In genomic region chr3:152114222-152114621, GRCm38 (mm10) we compare ENCODE assay signal across 11 mouse cellular contexts. TPM values are rescaled to one million over a fixed set of nuclear protein-coding genes. Genes with fewer than 3 reads are reported as not detected.
A peak's percentile ranks its signal among the peaks of the same experiment; 100 is the strongest.
DNase-seq lines count a peak whose midpoint lies in the region; ATAC-seq and TF ChIP-seq lines count a peak whose summit lies in the region.
"Had no signal": no experiment of that assay in that cellular context is flagged by ENCODE, and none has a peak within 500 bp of the region (broad histone marks: within the 10 kb centered on the region; RNA-seq: fewer than 3 reads in every experiment).

No protein-coding gene starts in this region.

- intact Hi-C loops in heart, adult 2 months (cut with DNase I): loop anchor here (2.0 to 10.0 kb wide), 3 partner anchors 51 to 201 kb away; partner anchors contain the start of gene Gipc2
- intact Hi-C loops in heart, postnatal 10 days (cut with DNase I): loop anchor here (5.0 to 10.0 kb wide), 3 partner anchors 33 to 201 kb away; no protein-coding TSS in a partner anchor

- H3K9ac ChIP-seq in heart, adult 2 months (ENCODE audit: low read depth, low read length): no peak overlapping the region; the same call in 1 of the 2 replicates
- H3K9ac ChIP-seq in liver, embryonic 11.5 days (ENCODE audit: low read depth, low read length): no peak overlapping the region
- no peak overlapping the region for H3K9ac ChIP-seq in heart, embryonic 15.5 days

- peak overlapping the region; percentile 19; the same call in 1 of the 2 replicates for H3K4me2 ChIP-seq in liver, embryonic 11.5 days
- peak overlapping the region; percentile 42; the same call in 1 of the 2 replicates for H3K4me2 ChIP-seq in heart, embryonic 15.5 days
- peak overlapping the region; percentile 72 for H3K4me2 ChIP-seq in myocyte (ENCODE audit: low read depth)

- peak in 1 of 2 experiments; percentile 25 for DNase-seq in heart, adult 2 months
- DNase-seq in heart, postnatal 10 days: no peak
- no peak for DNase-seq in liver, embryonic 11.5 days (ENCODE audit: low spot score)
- no peak for DNase-seq in liver
- no peak for DNase-seq in urinary bladder, postnatal 36 days (ENCODE audit: low spot score in 2 of 2)
- no peak for DNase-seq in lung, adult 18-20 months
- DNase-seq: thymus, postnatal 36 days had no signal

- peak overlapping the region; percentile 73 for H3K27ac ChIP-seq in heart, adult 2 months
- H3K27ac ChIP-seq in liver, embryonic 11.5 days (ENCODE audit: low read depth, low read length): peak overlapping the region; percentile 45; the same call in 1 of the 2 replicates
- 0 out of 2 replicates have a peak overlapping the region, but pooled peaks have one; percentile 9 for H3K27ac ChIP-seq in heart, embryonic 15.5 days

- H3ac ChIP-seq in myocyte (ENCODE audit: control insufficient read depth, insufficient read length): no peak overlapping the region

- H3K79me2 ChIP-seq in heart, adult 2 months (replicated peaks; ENCODE audit: control insufficient read depth, insufficient read depth, low read length): no peaks in the 10 kb centered on the region
- H3K79me2 ChIP-seq in myocyte (ENCODE audit: control insufficient read depth, insufficient read depth): no peaks in the 10 kb centered on the region

- no peak for ATAC-seq in liver, embryonic 11.5 days (replicated peaks; ENCODE audit: low FRiP score)
- no peak for ATAC-seq in heart, embryonic 15.5 days (replicated peaks; ENCODE audit: insufficient number of reproducible peaks, insufficient read depth, low FRiP score, low read depth)
- ATAC-seq: CD4-positive, CD25-positive, alpha-beta regulatory T cell, adult 4 months had no signal

- no peaks in the 10 kb centered on the region for H3K36me3 ChIP-seq in heart, adult 2 months (ENCODE audit: control insufficient read depth, insufficient read depth, low read length)
- no peaks in the 10 kb centered on the region for H3K36me3 ChIP-seq in liver, embryonic 11.5 days (ENCODE audit: control insufficient read depth, insufficient read depth, low read length)
- H3K36me3 ChIP-seq in heart, embryonic 15.5 days: no peaks in the 10 kb centered on the region
- no peaks in the 10 kb centered on the region for H3K36me3 ChIP-seq in myocyte (ENCODE audit: control insufficient read depth, insufficient read depth)

- no peak for TF ChIP-seq CTCF in heart, adult 2 months (IDR thresholded peaks at IDR 0.05)

- H3K4me1 ChIP-seq in heart, adult 2 months (ENCODE audit: control insufficient read depth, insufficient read depth, low read length): peaks cover 8% of the 10 kb centered on the region
- peaks cover 16% of the 10 kb centered on the region for H3K4me1 ChIP-seq in liver, embryonic 11.5 days (replicated peaks; ENCODE audit: control insufficient read depth, insufficient read depth, low read length)
- H3K4me1 ChIP-seq in heart, embryonic 15.5 days (replicated peaks): peaks cover 24% of the 10 kb centered on the region

- TF ChIP-seq POLR2A in heart, adult 2 months (IDR thresholded peaks at IDR 0.05; ENCODE audit: insufficient read depth, low read depth, low read length): no peak
- no peak for TF ChIP-seq POLR2A in myocyte (IDR thresholded peaks at IDR 0.05; ENCODE audit: insufficient read length, low read depth)

- no peak for TF ChIP-seq EP300 in heart, adult 2 months (IDR thresholded peaks at IDR 0.05; ENCODE audit: insufficient read depth, low read depth, low read length)

- H3K9me3 ChIP-seq in liver, embryonic 11.5 days (ENCODE audit: control insufficient read depth, low read length): no peaks in the 10 kb centered on the region
- H3K9me3 ChIP-seq in heart, embryonic 15.5 days (replicated peaks): no peaks in the 10 kb centered on the region

- no peaks in the 10 kb centered on the region for H3K27me3 ChIP-seq in heart, adult 2 months (ENCODE audit: control insufficient read depth, insufficient read depth, low read length)
- no peaks in the 10 kb centered on the region for H3K27me3 ChIP-seq in liver, embryonic 11.5 days (replicated peaks; ENCODE audit: control insufficient read depth, insufficient read depth, low read length)
- no peaks in the 10 kb centered on the region for H3K27me3 ChIP-seq in heart, embryonic 15.5 days
- H3K27me3 ChIP-seq in myocyte (ENCODE audit: control insufficient read depth, insufficient read depth, insufficient read length): no peaks in the 10 kb centered on the region

- H3K4me3 ChIP-seq in heart, adult 2 months: no peak overlapping the region
- H3K4me3 ChIP-seq in liver, embryonic 11.5 days (ENCODE audit: low read depth, low read length): no peak overlapping the region
- no peak overlapping the region for H3K4me3 ChIP-seq in heart, embryonic 15.5 days
- no peak overlapping the region for H3K4me3 ChIP-seq in myocyte

- 40% methylated on average over 4 of the region's 4 CpGs for WGBS in heart, adult 2 months
- 40% methylated on average over 4 of the region's 4 CpGs for WGBS in liver, embryonic 11.5 days
- WGBS in heart, embryonic 15.5 days: 42% methylated on average over 4 of the region's 4 CpGs

TF ChIP-seq in myocyte, 11 proteins besides CTCF, POLR2A, EP300 and RAD21:
- TF ChIP-seq TCF12 (IDR thresholded peaks at IDR 0.05; ENCODE audit: insufficient read depth, poor library complexity, severe bottlenecking): no peak

RNA-seq across cellular contexts. Expression of gene Gipc2, which starts 51.8 kb away (rescaled TPM):
- 1 to 10 TPM; 3.5 to 6.1 TPM for total RNA-seq in heart, adult 2 months (2021)
- 4.8 and 5.2 TPM in 2 replicates for polyA plus RNA-seq in heart, adult 2 months (2012; rRNA removed)
- 1 to 10 TPM; 3.8 to 5.4 TPM for total RNA-seq in heart, postnatal 10 days (2021)
- 12.1 and 15.4 TPM in 2 replicates for polyA plus RNA-seq in liver, embryonic 11.5 days (2014; fragmentation: Nextera tagmentation; extraction: Ambion mirVana)
- 4.6 and 5.0 TPM in 2 replicates for polyA plus RNA-seq in heart, embryonic 15.5 days (2015; fragmentation: Nextera tagmentation; extraction: Ambion mirVana)
- 0.16 TPM for polyA plus RNA-seq in myocyte (2012; fragmentation: generic; extraction: Trizol)
- total RNA-seq: hematopoietic stem cell, adult 5-6 weeks had no signal
- polyA plus RNA-seq: CD4-positive, CD25-positive, alpha-beta regulatory T cell, adult 4 months had no signal

Comparison
In these comparisons a context has a peak if more than half of its experiments do, and no peak if none do; other contexts are left out.
1. H3K27ac ChIP-seq: peak in every context shown above with its lines; median percentile 73 in heart, adult 2 months; 45 in liver, embryonic 11.5 days; 9 in heart, embryonic 15.5 days.
2. H3K4me2 ChIP-seq: peak in every context shown above with its lines; median percentile 72 in myocyte; 42 in heart, embryonic 15.5 days; 19 in liver, embryonic 11.5 days.